Mouse (Mus musculus): Measurements from ENCODE around the gene Gm45785.

Gene Gm45785

GRCm38 (mm10) chr7:140833341-140833740, 22.8 kb downstream of the Gm45785 start:
- DNase-seq (ENCODE audit: low read depth, low spot score) = no peak

- DNase-seq (ENCODE audit: low read depth, low spot score) = peak; percentile 72
These were observed 24.7 kb downstream of the Gm45785 start for GRCm38 (mm10) chr7:140831447-140831846.

- peak; percentile 67 for DNase-seq (ENCODE audit: low read depth, low spot score)
These were observed 27.8 kb downstream of the Gm45785 start for GRCm38 (mm10) chr7:140828171-140828881.

GRCm38 (mm10) chr7:140822731-140823130, 33.4 kb downstream of the Gm45785 start:
- DNase-seq (ENCODE audit: low read depth, low spot score) = no peak

GRCm38 (mm10) chr7:140821653-140822329, 34.3 kb downstream of the Gm45785 start, which contains the start of gene Zfp941:
Zfp941 (minus strand) TSS chr7:140822178.
- DNase-seq (ENCODE audit: low read depth, low spot score) = peak; percentile 38

GRCm38 (mm10) chr7:140821305-140821652, 34.9 kb downstream of the Gm45785 start:
- DNase-seq (ENCODE audit: low read depth, low spot score) = no peak

GRCm38 (mm10) chr7:140820173-140820572, 36.0 kb downstream of the Gm45785 start:
- no peak for DNase-seq (ENCODE audit: low read depth, low spot score)

GRCm38 (mm10) chr7:140812850-140813249, 43.3 kb downstream of the Gm45785 start:
- no peak for DNase-seq (ENCODE audit: low read depth, low spot score)

GRCm38 (mm10) chr7:140811714-140812113, 44.4 kb downstream of the Gm45785 start:
- DNase-seq (ENCODE audit: low read depth, low spot score) = no peak

GRCm38 (mm10) chr7:140810496-140810895, 45.6 kb downstream of the Gm45785 start:
- peak; percentile 15 for DNase-seq (ENCODE audit: low read depth, low spot score)

GRCm38 (mm10) chr7:140805704-140806103, 50.4 kb downstream of the Gm45785 start:
- DNase-seq (ENCODE audit: low read depth, low spot score) = peak; percentile 50

- no peak for DNase-seq (ENCODE audit: low read depth, low spot score)
These were observed 53.5 kb downstream of the Gm45785 start for GRCm38 (mm10) chr7:140802629-140803028.

- DNase-seq (ENCODE audit: low read depth, low spot score) = no peak
These were observed 57.9 kb downstream of the Gm45785 start for GRCm38 (mm10) chr7:140798212-140798611.

- no peak for DNase-seq (ENCODE audit: low read depth, low spot score)
These were observed 58.5 kb downstream of the Gm45785 start for GRCm38 (mm10) chr7:140797619-140798018.

- no peak for DNase-seq (ENCODE audit: low read depth, low spot score)
These were observed 62.6 kb downstream of the Gm45785 start for GRCm38 (mm10) chr7:140793541-140793940.

GRCm38 (mm10) chr7:140788053-140788435, 68.1 kb downstream of the Gm45785 start:
- DNase-seq (ENCODE audit: low read depth, low spot score) = no peak

- no peak for DNase-seq (ENCODE audit: low read depth, low spot score)
These were observed 68.6 kb downstream of the Gm45785 start, which contains the start of gene Syce1 for GRCm38 (mm10) chr7:140787406-140788052. Syce1 (minus strand) TSS chr7:140787852.

- DNase-seq (ENCODE audit: low read depth, low spot score) = no peak
These were observed 75.6 kb downstream of the Gm45785 start for GRCm38 (mm10) chr7:140780548-140780947.
